Mouse (Mus musculus) frontal cortex, postnatal 36 days (tissue): Measurements from ENCODE around the gene Zbtb17.

Experiments
- DNase-seq, 2 experiments: peaks; one replicate each; pipeline ENCODE4 v3.0.0; 2022; ENCODE audit warnings: low spot score in 2 of 2

Gene Zbtb17

DNA sequence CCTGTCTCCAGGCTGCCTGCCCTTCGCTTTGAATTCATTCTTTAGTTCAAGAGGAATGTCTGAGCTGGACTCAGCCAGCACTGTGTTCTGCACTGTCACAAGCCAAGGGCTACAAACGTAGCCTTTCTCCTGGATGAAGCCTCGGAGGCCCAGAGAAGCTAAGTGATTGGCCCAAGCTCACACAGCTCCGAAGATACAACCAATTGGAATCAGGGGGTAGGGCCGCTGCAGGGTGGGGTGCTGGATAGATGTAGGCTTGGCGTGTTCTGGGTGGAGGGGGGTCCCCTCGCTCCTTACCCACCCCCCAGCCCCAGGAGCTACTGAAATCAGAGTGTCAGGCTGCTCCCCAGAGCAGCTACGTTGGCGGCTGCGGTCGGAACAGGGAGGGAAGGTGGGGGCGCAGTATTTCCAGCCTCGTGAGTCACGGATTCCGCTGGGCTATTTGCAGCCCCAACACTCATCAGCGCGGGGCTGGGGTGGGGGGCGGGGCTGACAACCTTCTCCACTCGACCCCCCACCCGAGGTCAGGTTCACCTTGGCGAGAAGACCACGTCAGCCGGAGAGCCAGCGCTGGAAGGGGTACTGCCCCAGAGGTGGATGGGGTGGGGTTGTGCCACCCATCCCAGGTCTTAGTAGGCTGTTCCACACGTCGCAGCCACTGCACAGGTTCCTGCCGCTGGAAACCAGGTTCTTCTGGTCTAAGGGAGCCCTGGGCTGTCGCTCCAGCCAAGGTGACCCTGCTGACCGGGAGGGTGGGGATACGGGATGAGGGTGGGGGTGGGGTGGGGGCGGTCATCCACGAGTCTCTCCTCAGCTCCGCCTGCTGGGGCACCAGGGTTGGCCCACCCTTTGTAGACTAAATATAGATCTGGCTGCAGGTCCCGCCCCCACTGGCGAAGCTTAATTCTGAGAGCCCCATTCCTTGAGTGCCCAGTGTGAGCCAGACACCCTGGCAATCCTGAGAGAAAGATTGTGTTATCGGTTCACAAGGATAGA, 18.7 kb upstream of the Zbtb17 start:
- peak; percentile 77 to 78 for DNase-seq

DNA sequence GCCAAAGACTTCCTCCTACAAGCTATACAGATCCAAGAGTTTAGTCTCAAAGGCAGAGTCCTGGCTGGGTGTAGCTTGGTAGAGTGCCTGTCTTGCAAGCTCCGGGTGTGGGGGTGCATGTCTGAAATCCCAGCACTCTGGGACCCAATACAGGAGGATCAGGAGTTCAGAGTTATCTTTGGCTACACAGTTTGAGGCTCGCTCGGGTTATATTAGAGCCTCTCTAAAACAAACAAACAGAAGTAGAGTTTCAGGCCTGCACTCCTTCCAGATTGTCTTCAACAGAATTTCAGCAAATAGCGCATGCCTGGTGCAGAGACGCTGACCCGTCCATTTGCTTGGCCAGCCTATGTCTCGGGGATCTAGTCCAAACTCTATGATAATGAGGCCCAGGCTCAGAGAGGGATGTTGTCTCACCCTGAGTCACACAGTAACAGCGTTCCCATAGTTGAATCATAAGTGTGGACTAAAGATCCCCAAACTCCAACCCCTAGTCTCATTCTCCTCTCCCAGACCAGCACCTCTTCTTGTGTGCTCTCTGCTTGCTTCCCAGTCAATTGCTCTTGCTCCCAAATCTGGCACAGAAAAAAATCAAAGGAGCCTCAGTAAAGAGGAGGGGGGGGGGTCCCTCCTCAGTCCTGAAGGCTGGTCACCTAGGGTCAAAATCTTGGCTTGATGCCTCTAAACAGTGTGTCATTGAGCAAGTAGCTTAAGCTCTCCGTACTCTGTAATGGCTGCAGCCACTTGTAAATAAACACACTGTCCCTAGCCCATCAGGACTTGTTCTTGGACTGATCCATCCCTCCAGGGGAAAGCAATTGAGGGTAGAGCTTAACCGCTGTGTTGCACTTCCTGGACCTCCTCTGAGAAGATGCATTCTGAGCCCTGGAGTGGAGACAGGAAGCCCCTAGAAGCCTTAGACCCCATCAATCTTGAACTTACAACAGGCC, 17.4 kb upstream of the Zbtb17 start:
- DNase-seq: no peak

DNA sequence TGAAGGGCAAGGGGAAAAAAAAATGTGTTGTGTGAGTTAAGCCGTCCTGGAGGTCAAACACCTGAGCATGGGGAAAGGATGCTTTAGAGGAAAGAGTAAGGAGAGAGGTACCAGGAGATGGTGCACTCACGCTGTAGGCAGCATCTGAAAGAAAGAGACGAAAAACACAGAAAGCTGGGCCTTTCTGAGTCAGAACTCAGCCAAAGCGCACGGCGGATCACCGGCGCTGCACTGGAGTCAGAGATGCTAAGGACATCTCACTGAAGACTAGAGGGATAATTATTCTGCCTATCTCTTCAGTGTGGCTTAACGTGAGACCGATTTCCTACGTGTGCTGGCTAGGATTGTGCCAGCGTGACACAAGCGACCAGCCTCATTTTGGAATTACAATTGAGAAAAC, 16.5 kb upstream of the Zbtb17 start:
- DNase-seq: no peak

DNA sequence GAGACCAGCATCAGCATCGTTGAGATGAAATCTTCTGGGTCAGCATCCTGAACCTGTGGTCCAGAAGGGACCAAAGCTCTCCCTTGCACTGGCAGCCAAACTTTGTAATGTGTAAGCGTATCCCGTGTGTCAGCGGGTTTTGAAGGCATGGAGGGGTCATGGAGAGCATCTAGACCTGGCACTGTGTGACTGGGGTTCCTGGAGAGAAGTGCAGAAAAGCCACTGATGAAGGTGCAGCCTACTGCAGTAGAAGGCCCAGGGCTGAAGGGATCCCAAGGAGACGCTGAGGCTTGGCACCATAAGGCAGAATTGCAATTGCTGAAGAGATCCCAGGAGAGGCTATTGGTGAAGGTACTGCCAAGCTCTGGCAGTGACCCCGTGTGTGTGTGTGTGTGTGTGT, 15.1 kb upstream of the Zbtb17 start:
- DNase-seq: no peak

DNA sequence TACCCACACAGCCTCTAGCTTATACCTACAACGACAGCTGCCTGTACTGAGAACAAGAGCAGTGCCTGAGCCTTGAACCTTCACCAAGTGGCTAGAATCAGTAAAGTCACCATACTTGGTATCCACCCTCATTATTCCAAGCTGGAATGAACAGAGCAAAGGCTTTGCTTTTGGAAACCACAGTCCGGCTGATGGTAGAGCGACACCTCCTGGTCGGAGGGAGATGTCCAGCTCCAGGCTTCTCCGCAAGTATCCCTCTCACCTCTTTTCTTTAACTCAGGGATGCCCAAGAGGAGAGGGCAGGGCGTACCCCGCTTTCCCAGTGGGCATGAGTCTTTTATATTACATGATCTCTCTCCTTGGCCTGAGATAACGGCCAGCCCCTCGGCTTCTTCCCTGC, 14.6 kb upstream of the Zbtb17 start:
- no peak for DNase-seq

DNA sequence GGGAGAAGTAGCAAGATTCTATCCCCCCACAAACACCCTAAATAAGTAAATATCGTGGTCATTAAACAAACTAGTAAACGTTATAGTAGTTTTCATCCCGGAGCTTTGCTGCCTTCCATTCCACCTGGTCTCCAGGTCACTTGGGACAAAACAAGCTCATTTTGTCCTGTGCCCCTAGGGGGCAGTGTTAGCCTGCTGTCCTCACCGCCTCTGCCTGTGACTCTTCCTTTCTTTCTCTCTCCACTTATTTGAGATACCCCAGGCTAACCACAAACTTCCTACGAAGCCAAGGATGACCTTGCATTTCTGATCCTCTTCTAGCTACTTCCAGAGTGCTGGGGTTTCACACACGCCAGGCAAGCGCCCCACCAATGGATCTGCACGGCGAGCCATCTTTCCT, 13.5 kb upstream of the Zbtb17 start:
- peak; percentile 64 to 71 for DNase-seq

DNA sequence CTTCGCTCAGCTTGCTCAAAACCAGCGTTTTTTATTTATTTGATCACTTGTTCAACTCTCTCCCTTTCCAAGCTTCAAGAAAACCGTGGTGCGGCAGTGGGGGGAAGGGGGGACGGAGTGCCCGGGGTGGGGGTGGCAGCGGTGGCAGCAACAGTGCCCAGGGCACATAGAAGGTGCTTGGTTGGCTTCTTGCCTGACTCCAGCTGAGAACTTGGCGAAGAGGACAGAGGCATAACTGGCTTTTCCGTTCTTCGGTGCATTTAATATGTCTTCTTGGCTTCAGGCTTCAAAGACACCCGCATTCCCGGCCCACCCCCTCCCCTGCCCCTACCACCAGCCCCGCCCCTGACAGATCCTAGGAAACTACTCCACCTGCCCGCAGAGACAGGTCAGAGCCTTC, 11.8 kb upstream of the Zbtb17 start:
- DNase-seq: no peak

DNA sequence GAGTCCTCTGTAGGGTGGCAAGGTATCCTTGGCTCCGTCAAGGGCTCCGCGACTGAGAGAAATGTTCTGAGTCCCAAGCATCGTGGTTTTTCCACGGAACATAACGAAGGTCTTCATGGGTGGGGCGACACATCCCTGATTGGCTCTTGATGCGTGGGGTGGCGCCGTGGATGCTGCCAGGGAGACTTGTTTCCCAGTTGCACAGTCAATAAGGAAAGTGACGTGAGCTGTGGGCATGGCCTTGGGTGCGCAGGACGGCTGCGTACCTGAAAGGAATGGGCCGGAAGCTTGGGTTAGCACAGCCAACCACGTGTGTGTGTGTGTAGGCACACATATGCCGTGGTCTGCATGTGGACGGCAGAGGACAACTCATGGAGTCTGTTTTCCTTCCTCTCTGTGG, 11.3 kb upstream of the Zbtb17 start:
- DNase-seq: no peak

DNA sequence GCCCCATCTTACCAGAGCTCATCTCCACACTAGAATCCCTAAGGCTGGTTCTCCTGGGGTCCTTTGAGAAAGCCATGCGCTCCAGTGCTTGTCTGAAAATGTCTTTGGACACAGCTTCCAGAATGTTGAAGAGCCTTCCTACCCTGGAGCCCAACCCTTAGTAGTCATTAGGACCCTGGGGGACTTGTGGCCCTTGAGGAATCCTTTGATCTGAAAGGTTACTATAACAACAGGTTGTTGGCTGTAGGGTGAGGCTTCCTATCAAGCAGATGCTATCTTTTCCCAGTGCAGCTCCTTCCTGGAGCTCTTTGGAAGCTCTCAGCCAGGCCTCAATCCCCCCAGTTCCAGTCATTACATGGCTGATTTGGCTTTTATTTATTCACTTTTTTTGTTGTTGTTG, 8.5 kb upstream of the Zbtb17 start, which contains the start of gene Srarp:
TSS of gene Srarp (minus strand) at position 132 of the 400 bp plus-strand sequence.
- DNase-seq: no peak

DNA sequence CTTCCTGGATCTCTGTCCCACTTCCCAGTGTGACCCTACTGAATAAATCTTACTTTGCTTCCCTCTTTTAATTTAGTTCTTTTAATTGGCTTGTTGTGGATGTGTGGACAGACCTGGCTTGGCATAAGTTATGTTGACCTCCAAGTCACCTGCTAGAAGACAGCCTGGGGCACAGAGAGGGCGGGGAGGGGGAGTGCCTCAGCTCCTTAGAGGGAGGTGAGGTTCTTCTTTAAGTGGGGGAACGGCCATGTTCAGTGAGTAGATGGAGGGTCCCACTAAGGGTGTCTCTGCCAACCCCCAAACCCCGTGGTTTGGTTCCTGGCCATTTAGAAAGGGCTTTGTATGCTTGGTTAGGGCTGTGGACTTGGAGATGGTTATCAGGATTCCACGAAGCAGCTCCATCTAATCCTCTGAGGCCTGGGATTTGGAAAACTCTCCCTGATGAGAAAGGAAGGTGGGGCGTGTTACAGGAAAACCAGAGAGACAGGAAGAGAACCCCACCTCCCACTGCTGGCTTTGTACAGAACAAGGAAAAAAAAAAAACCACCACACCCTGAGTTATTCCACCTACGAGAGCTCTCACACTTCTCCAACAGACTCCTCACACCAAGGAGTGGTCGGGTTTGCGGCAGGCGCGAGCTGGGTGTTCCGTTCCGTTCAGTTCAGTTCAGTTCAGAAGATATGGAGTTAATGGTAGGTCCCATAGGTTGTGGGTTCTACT, 5.2 kb upstream of the Zbtb17 start:
- no peak for DNase-seq

DNA sequence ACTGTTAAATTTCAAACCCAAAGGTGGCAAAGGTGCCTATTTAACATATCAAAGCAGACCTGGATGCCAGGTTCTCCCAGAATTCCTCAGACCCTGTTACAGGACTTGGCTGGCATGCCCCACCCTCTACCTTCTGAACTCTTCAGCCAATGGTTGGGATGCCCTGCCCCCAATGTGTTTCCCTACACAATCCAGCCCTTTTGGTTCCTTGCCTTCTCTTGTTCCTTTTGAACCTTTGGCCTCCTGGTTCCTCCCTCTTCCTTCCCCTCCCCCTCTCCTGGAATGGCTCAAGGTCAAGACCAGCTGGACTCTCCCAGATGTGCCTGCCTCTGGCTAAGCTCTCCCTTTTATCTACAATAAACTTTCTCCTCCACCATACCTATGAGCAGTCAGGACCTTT, 3.6 kb upstream of the Zbtb17 start:
- no peak for DNase-seq

DNA sequence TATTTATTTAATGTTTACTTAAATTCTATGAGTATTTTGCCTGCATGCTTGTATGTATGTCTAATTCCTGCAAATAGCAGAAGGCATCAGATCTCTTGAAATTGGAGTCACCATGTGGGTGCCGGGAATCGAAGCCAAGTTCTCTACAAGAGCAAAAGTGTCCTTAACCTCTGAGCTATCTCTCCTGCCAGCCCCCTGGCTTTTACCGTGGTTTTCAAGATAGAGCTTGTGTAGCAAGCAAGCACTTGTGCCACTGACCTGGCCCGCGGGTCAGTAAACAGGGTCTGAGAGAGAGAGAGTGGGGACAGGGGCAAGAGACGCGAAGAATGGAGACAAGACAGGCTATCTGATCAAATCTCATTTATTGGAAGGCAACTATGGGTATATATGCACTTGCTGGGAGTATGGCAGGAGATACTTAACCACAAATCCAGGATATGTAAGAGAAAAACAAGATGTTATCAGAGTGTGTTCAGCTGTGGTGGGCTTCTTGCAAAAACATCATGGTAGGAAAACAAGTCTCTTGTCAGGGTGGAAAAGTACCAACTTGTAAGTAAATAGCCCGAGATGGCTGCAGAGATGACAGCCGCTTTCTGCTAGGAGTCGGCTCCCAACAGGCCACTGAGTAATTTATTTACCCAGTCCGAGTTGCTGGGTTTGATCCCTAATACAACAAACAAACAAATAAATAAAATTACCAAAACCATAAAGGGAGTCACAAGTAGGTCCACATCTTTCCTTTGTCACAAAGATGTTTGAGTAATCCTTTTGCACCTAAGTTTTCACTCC, 619 bp upstream of the Zbtb17 start:
- DNase-seq: no peak

DNA sequence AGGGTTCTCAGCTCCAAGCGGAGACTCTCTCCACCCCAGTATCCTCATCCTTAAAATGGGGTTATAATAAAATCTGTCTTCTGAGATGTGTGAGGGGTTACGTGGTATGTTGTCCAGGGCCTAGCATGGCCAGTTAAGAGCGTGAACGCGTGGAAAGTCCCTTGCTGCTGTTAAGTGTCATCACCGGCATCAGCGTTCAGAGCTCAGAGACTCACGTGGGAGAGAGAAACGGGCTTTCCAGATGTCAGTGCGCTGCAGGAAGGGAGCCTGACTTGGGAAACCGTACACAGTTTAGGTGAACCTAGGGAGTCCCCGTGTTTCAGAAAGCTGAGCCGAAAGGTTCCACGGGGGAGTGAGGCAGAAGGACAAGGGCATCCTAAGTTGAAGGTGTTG, 870 bp downstream of the Zbtb17 start:
- no peak for DNase-seq

DNA sequence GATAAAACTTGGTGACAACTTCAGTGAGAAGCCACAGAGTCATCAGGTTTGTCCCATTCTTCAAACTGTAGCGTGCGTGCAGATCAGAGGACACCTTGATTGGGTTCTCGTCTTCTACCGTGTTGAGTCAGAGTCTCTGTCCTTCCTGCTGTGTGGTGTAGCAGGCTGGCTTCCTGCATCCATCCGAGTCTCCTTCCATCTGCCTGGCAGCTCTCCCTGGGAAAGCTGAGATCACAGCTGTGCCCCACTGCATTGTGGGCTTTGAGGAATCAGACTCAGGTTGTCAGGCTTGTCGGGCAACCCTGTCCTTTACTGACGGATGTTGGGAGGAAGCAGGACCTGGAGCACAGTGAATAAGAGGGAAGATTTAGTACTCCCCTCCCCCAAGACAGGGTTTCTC, 1.8 kb downstream of the Zbtb17 start:
- DNase-seq: peak in 1 of 2 experiments; percentile 44

DNA sequence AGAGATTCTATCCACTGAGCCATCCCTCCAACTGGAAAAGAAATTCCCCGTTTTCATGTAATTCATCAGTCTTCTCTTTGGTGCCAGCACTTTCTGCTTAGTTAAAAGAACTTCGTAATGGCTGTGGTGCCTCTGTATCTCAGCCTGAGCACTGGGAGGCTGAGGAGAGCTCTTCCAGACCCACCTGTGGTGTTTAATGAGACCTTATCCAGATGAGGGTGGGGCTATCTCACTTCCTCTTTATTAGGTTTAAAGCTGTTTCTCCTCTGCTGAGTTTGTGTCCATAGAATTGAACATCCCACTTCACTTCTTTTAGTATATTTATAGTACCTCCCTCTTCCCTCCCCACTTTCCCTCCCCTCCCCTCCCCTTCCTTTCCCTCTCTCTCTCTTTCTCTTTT, 6.8 kb downstream of the Zbtb17 start:
- DNase-seq: no peak

DNA sequence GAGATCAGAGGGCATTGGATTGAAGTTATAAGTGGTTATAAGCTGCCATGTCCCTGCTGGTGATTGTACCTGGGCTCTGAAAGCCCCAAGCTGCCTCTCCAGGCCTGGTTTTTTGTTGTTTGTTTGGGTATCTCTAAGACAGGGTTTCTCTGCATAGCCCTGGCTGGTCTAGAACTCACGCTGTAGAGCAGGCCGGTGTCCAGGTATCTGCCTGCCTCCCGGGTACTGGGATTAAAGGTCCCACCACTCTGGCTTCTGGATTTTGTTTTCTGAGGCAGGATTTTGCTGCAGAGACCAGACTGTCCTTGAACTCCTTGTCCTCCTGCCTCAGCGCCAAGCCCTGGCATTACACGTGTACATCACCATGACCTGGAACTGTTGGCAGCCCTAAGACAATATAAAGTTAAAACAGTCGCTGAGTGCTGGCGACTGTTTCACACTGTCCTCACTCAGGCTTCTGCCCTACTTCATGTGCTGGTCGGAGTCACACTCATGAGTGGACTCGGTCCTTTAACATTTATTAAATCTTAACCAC, 7.5 kb downstream of the Zbtb17 start:
- no peak for DNase-seq

DNA sequence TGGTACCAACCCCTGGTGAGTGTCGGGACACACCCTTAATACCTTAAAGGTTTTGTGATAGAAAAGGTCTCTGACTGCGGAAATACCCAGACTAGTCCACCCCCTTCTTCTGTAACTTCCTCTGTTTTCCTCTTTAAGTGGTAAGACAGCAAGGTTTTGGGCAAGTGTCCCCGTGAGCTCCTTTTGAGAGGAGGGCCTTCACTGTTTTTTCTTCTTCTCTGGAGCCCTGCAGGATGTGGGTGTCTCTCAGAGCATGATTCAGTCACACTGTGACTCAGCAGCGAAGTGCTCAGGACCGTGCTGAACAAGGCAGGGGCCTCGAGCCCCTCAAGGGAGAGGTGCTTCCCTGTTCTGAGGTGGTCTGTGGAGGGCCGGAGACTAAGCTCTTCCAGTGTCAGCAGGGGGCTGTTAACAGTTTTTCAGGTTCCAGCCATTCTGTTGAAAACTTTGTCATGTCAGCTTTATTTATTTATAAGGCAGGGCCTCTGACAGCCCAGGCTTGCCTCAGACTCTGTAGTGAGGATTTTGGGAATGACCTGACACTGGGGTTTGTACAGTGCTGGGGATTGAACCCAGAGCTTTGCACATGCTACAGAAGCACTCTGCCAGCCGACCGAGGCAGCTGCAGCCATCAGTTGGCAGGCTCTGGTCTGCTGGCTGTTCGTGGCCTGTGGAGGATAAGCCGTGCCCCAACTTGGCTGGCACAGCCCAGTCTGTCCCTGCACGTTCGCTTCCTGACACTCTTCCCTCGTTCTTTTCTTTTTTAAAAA, 10.3 kb downstream of the Zbtb17 start:
- peak; percentile 55 to 61 for DNase-seq

DNA sequence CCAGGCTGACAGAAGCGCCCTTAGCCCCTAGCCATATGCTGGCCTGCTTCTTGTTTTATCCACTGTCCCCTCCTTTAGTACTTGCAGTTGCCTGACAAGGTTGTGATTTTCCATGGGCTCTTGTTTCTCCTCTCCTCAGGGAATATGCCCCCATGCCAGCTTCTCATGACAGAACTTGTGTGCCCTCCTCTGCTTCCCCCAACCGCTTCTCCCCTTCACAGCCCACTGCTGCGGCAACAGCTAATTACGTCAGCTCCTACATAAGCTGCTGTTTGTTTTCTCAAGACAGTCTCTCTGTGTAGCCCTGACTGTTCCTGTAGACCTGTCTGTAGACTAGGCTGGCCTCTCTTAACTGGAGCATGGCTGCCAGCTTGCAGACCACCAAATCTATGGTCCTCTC, 11.1 kb downstream of the Zbtb17 start:
- no peak for DNase-seq

DNA sequence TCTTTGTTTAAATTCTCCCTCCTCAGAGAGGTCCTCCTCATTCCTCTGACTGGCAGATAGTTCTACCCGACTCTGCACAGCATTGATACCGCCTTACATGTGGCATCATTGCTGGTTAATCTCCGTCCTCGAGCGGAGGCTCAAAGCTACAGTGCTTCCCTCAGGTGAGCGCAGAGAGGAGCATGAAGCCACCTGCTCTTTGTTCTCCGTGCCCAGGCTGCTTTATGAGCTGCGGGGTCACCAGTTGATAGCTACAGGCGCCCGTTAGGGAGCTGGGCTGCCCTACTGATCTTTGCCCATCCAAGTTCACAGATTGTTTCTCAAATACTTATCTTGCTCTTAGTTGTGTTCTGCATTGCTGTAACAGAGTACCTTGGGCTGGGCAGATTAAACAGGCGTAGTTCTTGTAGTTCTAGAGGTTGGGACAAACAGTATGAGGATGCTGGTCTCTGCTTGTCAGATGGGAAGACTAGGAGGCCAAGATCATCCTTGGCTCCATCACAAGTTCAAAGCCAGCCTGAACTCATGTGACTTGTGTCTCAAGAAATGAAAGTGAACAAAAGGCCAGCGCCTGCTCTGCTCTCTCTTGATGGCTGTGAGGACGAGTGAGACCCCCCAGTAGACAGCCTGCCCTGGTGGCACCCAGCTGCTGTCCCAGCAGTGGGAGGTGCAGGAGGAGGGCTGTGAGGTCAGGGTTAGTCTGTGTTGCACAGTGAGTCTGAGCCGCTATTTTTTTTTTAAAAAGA, 11.9 kb downstream of the Zbtb17 start:
- no peak for DNase-seq
